In genomic region chr14:74852965-74853758, GRCm38 (mm10) we compare ENCODE assay signal across 8 mouse cellular contexts.
A peak's percentile ranks its signal among the peaks of the same experiment; 100 is the strongest.
DNase-seq lines count a peak whose midpoint lies in the region; ATAC-seq and TF ChIP-seq lines count a peak whose summit lies in the region.

No protein-coding gene starts in this region.

- peak; percentile 87 for DNase-seq in lung, embryonic 14.5 days
- DNase-seq in lung, postnatal 14 days = no peak
- DNase-seq in limb, embryonic 10.5 days (ENCODE audit: low spot score) = peak; percentile 34
- no peak for DNase-seq in cerebellum, adult 11 months

- H3K27me3 ChIP-seq in lung, embryonic 14.5 days (ENCODE audit: insufficient read depth, low read length) = no peaks in the 10 kb centered on the region
- no peaks in the 10 kb centered on the region for H3K27me3 ChIP-seq in forebrain, embryonic 15.5 days
- H3K27me3 ChIP-seq in hindbrain, embryonic 13.5 days = no peaks in the 10 kb centered on the region
- no peaks in the 10 kb centered on the region for H3K27me3 ChIP-seq in limb, embryonic 10.5 days (ENCODE audit: low read depth, poor library complexity, severe bottlenecking)
- H3K27me3 ChIP-seq in stomach, embryonic 15.5 days (replicated peaks) = no peaks in the 10 kb centered on the region

- peaks cover 35% of the 10 kb centered on the region for H3K4me1 ChIP-seq in lung, embryonic 14.5 days (ENCODE audit: insufficient read depth)
- H3K4me1 ChIP-seq in forebrain, embryonic 15.5 days = peaks cover 24% of the 10 kb centered on the region
- H3K4me1 ChIP-seq in hindbrain, embryonic 13.5 days (replicated peaks) = peaks cover 27% of the 10 kb centered on the region
- H3K4me1 ChIP-seq in limb, embryonic 10.5 days = peaks cover 14% of the 10 kb centered on the region
- peaks cover 15% of the 10 kb centered on the region for H3K4me1 ChIP-seq in stomach, embryonic 15.5 days

- H3K4me3 ChIP-seq in lung, embryonic 14.5 days (ENCODE audit: low read depth, low read length) = no peak overlapping the region
- H3K4me3 ChIP-seq in forebrain, embryonic 15.5 days = no peak overlapping the region
- no peak overlapping the region for H3K4me3 ChIP-seq in hindbrain, embryonic 13.5 days
- no peak overlapping the region for H3K4me3 ChIP-seq in limb, embryonic 10.5 days
- no peak overlapping the region for H3K4me3 ChIP-seq in stomach, embryonic 15.5 days (replicated peaks)

- H3K9ac ChIP-seq in lung, embryonic 14.5 days = peak overlapping the region; percentile 4; the same call in 1 of the 2 replicates
- H3K9ac ChIP-seq in forebrain, embryonic 15.5 days (replicated peaks) = no peak overlapping the region
- H3K9ac ChIP-seq in hindbrain, embryonic 13.5 days = no peak overlapping the region
- H3K9ac ChIP-seq in stomach, embryonic 15.5 days = no peak overlapping the region

- H3K9me3 ChIP-seq in lung, embryonic 14.5 days (ENCODE audit: low read depth, low read length) = no peaks in the 10 kb centered on the region
- no peaks in the 10 kb centered on the region for H3K9me3 ChIP-seq in forebrain, embryonic 15.5 days
- H3K9me3 ChIP-seq in hindbrain, embryonic 13.5 days = no peaks in the 10 kb centered on the region
- H3K9me3 ChIP-seq in limb, embryonic 10.5 days (replicated peaks) = no peaks in the 10 kb centered on the region
- no peaks in the 10 kb centered on the region for H3K9me3 ChIP-seq in stomach, embryonic 15.5 days

- 8% methylated on average over 16 of the region's 16 CpGs for WGBS in lung, embryonic 14.5 days
- 27% methylated on average over 16 of the region's 16 CpGs for WGBS in forebrain, embryonic 15.5 days
- 41% methylated on average over 16 of the region's 16 CpGs for WGBS in hindbrain, embryonic 13.5 days
- WGBS in limb, embryonic 10.5 days = 64% methylated on average over 16 of the region's 16 CpGs
- 25% methylated on average over 16 of the region's 16 CpGs for WGBS in stomach, embryonic 15.5 days

- peak overlapping the region; percentile 92 for H3K27ac ChIP-seq in lung, embryonic 14.5 days (ENCODE audit: low read depth)
- peak overlapping the region; percentile 65 for H3K27ac ChIP-seq in forebrain, embryonic 15.5 days (replicated peaks)
- H3K27ac ChIP-seq in hindbrain, embryonic 13.5 days = peak overlapping the region; percentile 58
- peak overlapping the region; percentile 72 for H3K27ac ChIP-seq in limb, embryonic 10.5 days
- H3K27ac ChIP-seq in stomach, embryonic 15.5 days = peak overlapping the region; percentile 86

- H3K36me3 ChIP-seq in lung, embryonic 14.5 days (ENCODE audit: insufficient read depth) = 0 out of 2 replicates have a peak, but pooled peaks cover 9% of the 10 kb centered on the region
- H3K36me3 ChIP-seq in forebrain, embryonic 15.5 days = peaks cover 2% of the 10 kb centered on the region; the same call in 1 of the 2 replicates
- H3K36me3 ChIP-seq in hindbrain, embryonic 13.5 days = peaks cover 5% of the 10 kb centered on the region
- H3K36me3 ChIP-seq in limb, embryonic 10.5 days = peaks cover 9% of the 10 kb centered on the region; the same call in 1 of the 2 replicates
- H3K36me3 ChIP-seq in stomach, embryonic 15.5 days = no peaks in the 10 kb centered on the region

- H3K4me2 ChIP-seq in lung, embryonic 14.5 days = peak overlapping the region; percentile 38
- no peak overlapping the region for H3K4me2 ChIP-seq in forebrain, embryonic 15.5 days (replicated peaks)
- H3K4me2 ChIP-seq in hindbrain, embryonic 13.5 days = no peak overlapping the region
- peak overlapping the region; percentile 26; the same call in 1 of the 2 replicates for H3K4me2 ChIP-seq in stomach, embryonic 15.5 days

- no peak for TF ChIP-seq CTCF in lung, embryonic 14.5 days (IDR thresholded peaks at IDR 0.05; ENCODE audit: low read depth)

- ATAC-seq in lung, embryonic 14.5 days (ENCODE audit: insufficient read depth) = peak; percentile 84
- ATAC-seq in forebrain, embryonic 15.5 days (replicated peaks) = peak; percentile 70
- ATAC-seq in hindbrain, embryonic 13.5 days (ENCODE audit: low FRiP score) = no peak
- ATAC-seq in stomach, embryonic 15.5 days (ENCODE audit: insufficient read depth, low FRiP score, low read depth) = no peak
- ATAC-seq in megakaryocyte progenitor cell, adult 5-6 weeks (replicated peaks; ENCODE audit: poor library complexity) = no peak

Comparison
In these comparisons a context has a peak if more than half of its experiments do, and no peak if none do; other contexts are left out.
1. DNase-seq: peak in lung, embryonic 14.5 days (single experiment) and limb, embryonic 10.5 days (single experiment); none in lung, postnatal 14 days (single experiment) and cerebellum, adult 11 months (single experiment).
2. ATAC-seq: peak in lung, embryonic 14.5 days (single experiment) and forebrain, embryonic 15.5 days (single experiment); none in hindbrain, embryonic 13.5 days (single experiment), stomach, embryonic 15.5 days (single experiment) and megakaryocyte progenitor cell, adult 5-6 weeks (single experiment).
3. H3K4me2 ChIP-seq: peak in lung, embryonic 14.5 days (single experiment) and stomach, embryonic 15.5 days (single experiment); none in forebrain, embryonic 15.5 days (single experiment) and hindbrain, embryonic 13.5 days (single experiment).
4. Peak in every context shown above with its lines, with median percentiles within 50 percentile points of each other: H3K27ac ChIP-seq.